Mouse (Mus musculus) cerebellum, adult (tissue): ENCODE results near the gene Megf9.

Experiments used
- ATAC-seq: cut with Nextera tagmentation; 2 replicates; pipeline ENCODE4 v1.9.2; 2017; ENCODE audit warnings: mild to moderate bottlenecking, moderate library complexity, mixed read lengths; ENCODE audit not compliant: insufficient number of reproducible peaks, low FRiP score, low TSS enrichment

Megf9 gene

DNA sequence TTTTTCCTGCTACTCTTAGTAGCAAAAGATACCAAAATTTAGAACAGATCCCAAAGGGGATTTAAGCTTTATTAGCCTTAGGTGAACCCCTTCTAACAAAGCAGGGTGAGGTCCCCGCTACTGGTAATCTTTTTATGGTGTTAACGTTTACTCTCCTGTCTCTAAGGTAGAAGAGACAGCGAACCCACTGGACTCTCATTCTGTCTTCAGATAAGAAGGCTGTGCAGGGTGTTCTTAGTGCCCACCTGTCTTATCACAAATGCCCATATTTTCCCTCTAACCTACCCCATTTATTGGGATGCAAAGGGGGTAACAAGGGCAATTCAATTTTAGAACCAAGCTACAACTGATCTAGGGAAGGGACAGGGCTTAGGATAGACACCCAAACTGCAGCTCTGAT is 6.2 kb downstream of the Megf9 start:
- ATAC-seq: no peak

- ATAC-seq: no peak
Measured at GRCm38 (mm10) chr4:70523346-70523745, 11.4 kb downstream of the Megf9 start.

GRCm38 (mm10) chr4:70521506-70522292 is 13.1 kb downstream of the Megf9 start:
- no peak for ATAC-seq

- ATAC-seq: no peak
Measured at GRCm38 (mm10) chr4:70517646-70518045, 17.1 kb downstream of the Megf9 start.

- no peak for ATAC-seq
Measured at GRCm38 (mm10) chr4:70516289-70516688, 18.5 kb downstream of the Megf9 start.

GRCm38 (mm10) chr4:70515514-70515913 is 19.3 kb downstream of the Megf9 start:
- ATAC-seq: no peak

GRCm38 (mm10) chr4:70509987-70510386 is 24.8 kb downstream of the Megf9 start:
- ATAC-seq: peak; percentile 65; the same call in 1 of the 2 replicates

GRCm38 (mm10) chr4:70509565-70509964 is 25.2 kb downstream of the Megf9 start:
- peak; percentile 65; the same call in 1 of the 2 replicates for ATAC-seq

- ATAC-seq: no peak
Measured at GRCm38 (mm10) chr4:70508207-70508606, 26.6 kb downstream of the Megf9 start.

- no peak for ATAC-seq
Measured at GRCm38 (mm10) chr4:70505951-70506350, 28.8 kb downstream of the Megf9 start.

DNA sequence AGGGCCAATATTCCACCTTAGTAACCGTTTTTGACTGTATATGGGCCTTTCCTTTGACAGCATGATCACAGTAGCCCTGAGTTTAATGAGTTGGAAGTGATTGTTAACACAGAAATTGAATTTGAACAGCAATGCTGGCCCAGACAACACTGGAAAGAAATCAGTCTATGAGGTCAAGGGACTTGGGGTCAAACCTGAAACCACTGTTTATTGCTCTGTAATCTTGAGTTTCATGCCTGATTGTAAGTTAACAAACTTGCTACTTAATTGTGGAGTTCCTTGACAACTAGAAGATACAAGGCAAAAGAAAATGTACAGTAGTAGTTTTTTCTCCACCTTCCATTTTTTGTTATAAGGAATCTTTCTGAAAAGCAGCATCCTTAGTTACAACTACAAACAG is 31.0 kb downstream of the Megf9 start:
- no peak for ATAC-seq

- no peak for ATAC-seq
Measured at GRCm38 (mm10) chr4:70499285-70499684, 35.5 kb downstream of the Megf9 start.

DNA sequence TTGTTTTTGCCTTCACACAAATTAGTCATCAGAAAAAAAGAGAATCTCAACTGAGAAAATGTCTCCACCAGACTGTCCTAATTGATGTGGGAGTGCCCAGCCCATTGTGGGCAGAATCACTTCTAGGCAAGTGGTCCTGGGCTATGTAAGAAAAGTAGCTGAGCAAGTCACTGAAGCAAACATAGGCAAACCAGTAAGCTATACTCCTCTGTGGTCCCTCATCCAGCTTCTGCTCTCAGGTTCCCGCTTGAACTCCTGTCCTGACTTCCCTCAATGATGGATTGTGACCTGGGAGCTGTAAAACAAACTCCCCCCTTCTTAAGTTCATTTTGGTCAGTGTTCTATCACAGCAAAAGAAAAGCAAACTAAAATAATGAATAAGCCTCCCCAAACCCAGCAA is 37.8 kb downstream of the Megf9 start:
- no peak for ATAC-seq

- no peak for ATAC-seq
Measured at GRCm38 (mm10) chr4:70489792-70490191, 45.0 kb downstream of the Megf9 start.

DNA sequence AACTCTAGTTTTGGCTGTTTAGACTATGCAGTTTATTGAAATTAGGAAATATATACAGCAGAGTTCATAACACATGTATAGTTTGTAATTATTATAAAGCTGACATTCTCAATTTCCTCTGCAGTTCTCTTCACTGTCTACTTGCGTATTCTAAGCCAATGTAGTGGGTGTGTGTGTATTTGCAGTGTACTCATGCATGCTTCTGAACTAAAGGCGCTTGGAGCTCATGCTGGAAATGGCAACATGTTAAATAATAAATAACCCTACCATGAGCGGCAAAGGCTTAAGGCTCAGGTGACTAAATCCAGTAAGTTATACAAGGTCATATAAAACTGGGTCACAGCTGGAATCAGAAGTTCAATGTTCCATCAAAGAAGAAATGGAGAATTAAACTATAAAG is 46.4 kb downstream of the Megf9 start:
- no peak for ATAC-seq

- ATAC-seq: no peak
Measured at GRCm38 (mm10) chr4:70484134-70484533, 50.7 kb downstream of the Megf9 start.

DNA sequence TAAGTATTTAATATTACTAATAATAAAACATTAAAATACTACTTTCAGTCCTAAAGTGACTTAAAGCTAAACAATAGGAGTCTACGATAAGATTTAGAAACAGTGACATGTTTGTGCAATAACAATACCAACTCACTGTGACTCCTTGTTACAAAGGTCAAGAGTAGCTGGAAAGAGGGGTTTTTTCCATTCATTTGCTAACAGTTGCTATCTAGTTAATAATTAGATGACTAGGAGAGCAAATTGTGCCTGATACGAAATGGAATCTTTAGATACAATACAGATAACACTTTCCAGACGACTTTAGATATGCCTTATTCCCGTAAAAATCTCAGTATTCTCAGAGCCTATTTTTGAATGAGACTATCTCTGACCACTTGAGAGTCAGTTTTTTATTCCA is 52.9 kb downstream of the Megf9 start:
- ATAC-seq: no peak

DNA sequence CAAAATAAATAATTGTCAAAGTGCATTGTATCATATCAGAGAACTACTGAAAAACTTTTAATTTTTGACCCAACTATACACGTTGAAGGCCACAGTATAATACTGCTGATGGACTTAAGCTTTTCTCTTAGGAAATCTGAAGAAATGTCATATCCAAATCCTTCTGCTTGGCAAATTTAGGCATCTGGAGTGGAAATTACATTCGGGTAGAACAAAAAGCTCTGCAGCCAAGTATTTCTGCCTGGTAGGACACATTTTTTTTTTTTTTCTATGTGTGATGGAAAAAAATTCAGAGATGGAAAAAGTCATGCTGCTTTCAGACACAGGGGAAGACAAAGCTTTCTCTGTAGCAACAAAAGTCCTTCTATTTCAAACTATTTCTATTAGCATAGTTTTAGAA is 63.4 kb downstream of the Megf9 start:
- no peak for ATAC-seq

DNA sequence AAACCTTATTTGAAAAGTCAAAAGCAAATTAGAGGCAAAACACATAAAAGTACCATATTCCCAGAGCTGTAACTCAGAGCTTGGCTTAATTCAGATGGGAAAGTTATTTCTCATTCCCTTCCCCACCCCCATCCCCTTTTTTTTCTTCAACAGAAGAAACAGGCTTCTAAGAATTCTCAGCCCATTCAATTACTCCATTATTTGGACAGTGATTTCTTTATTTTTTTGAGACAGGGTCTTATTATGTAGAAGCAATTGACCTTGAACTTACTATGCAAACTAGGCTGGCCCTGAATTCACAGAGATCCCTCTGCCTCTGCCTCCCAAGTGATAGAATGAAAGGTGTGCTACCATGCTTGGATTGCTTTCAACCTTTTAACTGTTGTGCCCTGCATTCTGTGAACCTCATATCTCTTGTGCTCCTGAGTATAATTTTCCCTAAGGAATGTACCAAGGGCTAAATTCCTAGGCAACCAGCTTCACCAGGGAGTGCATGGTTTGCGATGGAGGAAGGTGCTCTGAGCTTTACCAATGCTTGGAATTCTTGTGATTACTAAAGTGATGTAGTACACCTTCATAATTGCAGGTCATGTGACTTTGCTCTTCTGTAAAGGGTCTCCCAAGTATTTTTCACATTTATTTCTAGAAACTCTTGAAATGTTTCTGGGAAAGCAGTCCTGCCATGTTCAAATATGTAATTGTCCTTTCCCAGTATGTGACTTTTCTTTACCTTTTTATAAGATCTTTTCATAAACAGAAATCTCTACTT is 68.7 kb downstream of the Megf9 start:
- ATAC-seq: no peak

- ATAC-seq: no peak
Measured at GRCm38 (mm10) chr4:70463302-70463701, 71.5 kb downstream of the Megf9 start.

DNA sequence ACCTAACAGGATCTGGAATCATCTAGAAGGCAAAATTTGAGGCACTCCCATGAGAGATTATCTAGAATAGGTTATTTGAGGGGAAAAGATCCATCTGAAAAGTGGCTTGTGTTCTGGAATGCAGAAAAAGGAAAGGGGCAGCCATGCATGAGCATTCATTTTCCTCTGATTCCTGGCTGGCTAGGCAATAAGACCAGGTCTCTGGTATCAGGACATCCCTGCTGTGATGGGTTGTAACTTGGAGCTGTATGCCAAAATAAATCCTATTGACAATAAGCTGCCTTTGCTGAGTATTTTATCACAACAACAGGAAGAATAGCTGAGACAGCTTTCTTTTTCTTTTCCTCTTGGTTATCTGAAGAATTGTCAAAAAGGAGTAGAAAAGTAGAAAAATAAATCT is 73.4 kb downstream of the Megf9 start:
- ATAC-seq: peak; percentile 87

DNA sequence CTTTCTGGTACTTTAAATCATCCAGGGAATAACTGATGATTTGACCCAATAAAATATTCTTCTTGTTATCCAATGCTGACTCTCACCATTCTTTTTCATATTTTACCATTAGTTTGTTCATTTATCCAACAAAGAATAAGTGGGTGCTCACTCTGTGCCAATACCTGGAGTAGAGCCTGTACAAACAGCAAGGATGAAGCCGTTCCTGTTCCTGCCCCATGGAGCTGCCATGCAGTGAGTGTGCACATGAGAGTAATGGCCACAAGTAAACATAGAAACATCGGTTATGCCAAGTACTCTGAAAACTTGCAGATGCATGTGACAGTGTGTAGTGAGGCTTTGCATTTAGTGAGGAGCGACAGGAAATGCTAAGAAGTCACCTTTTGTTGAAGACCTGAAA is 82.6 kb downstream of the Megf9 start:
- ATAC-seq: no peak
